Mouse (Mus musculus) cerebellum, postnatal 10 days (tissue): ENCODE measurements at regions not wholly inside any gene's neighbourhood (a gene's known extent, or its start where the extent isn't known, plus 50 kb on each side); places are given as distances from the start of the nearest gene placed in this dataset.

Source experiments
- DNase-seq, 2 experiments: peaks; one replicate each; pipeline ENCODE4 v3.0.0; 2021; ENCODE audit warnings: mixed read lengths in 2 of 2

GRCm38 (mm10) chr2:131672646-131673045 is 110.6 kb upstream of the Adra1d start:
- DNase-seq, result peak; percentile 44 to 53

- no peak for DNase-seq
Measured at GRCm38 (mm10) chr2:131672223-131672622, 110.1 kb upstream of the Adra1d start.

- no peak for DNase-seq
Measured at GRCm38 (mm10) chr2:131670876-131671275, 108.8 kb upstream of the Adra1d start.

- DNase-seq, result no peak
Measured at GRCm38 (mm10) chr2:131667874-131668273, 105.8 kb upstream of the Adra1d start.

- no peak for DNase-seq
Measured at GRCm38 (mm10) chr2:131666841-131667364, 104.8 kb upstream of the Adra1d start.

- peak in 1 of 2 experiments; percentile 13 for DNase-seq
Measured at GRCm38 (mm10) chr2:131664575-131664974, 102.5 kb upstream of the Adra1d start.

- no peak for DNase-seq
Measured at GRCm38 (mm10) chr2:131663199-131663809, 101.2 kb upstream of the Adra1d start.

- peak; percentile 34 to 42 for DNase-seq
Measured at GRCm38 (mm10) chr2:131652197-131652596, 90.1 kb upstream of the Adra1d start.

GRCm38 (mm10) chr2:131650611-131651153 is 88.6 kb upstream of the Adra1d start:
- DNase-seq, result no peak

- DNase-seq, result no peak
Measured at GRCm38 (mm10) chr2:131644166-131644858, 82.2 kb upstream of the Adra1d start.

GRCm38 (mm10) chr2:131642456-131642855 is 80.4 kb upstream of the Adra1d start:
- DNase-seq, result no peak

- DNase-seq, result no peak
Measured at GRCm38 (mm10) chr2:131638996-131639605, 77.0 kb upstream of the Adra1d start.

GRCm38 (mm10) chr2:131635791-131636190 is 73.7 kb upstream of the Adra1d start:
- DNase-seq, result no peak

GRCm38 (mm10) chr2:131617916-131618315 is 55.8 kb upstream of the Adra1d start:
- peak; percentile 20 to 35 for DNase-seq

GRCm38 (mm10) chr2:131612486-131612885 is 50.4 kb upstream of the Adra1d start:
- DNase-seq, result no peak
